Mouse (Mus musculus): ENCODE results near the gene Otud7b. TPM values are rescaled to one million over a fixed set of nuclear protein-coding genes. Genes with fewer than 3 reads are reported as not detected.
A peak's percentile ranks its signal among the peaks of the same experiment; 100 is the strongest.
"Not testable (repeated sequence)": the region's sequence is repeated elsewhere in the genome, so short reads cannot be mapped to it uniquely, and the experiment has no call there.

The Otud7b gene
- total RNA-seq, 2 experiments from 2014 or later: 27.4 to 31.0 TPM

DNA sequence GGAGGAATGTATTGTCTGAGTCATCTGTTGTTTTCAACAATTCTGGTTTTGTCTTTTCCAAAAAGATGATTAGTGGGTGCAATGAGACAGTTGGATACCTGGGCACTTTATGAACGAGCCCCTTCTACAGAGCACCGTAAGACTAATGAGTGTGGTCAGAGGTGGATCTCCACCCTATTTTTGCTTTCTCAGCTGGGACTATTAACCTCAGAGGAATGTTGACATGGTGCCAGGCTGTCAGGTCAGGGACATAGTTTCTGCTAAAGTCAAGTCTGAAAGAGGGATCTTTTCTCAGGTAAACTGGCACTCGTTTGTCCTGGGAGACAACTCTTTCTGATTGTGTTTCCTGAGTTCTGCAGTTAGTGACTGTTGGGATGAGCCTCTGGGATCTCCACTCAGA is 30.7 kb downstream of the Otud7b start:
- DNase-seq (ENCODE audit: low spot score in 2 of 2): no peak

DNA sequence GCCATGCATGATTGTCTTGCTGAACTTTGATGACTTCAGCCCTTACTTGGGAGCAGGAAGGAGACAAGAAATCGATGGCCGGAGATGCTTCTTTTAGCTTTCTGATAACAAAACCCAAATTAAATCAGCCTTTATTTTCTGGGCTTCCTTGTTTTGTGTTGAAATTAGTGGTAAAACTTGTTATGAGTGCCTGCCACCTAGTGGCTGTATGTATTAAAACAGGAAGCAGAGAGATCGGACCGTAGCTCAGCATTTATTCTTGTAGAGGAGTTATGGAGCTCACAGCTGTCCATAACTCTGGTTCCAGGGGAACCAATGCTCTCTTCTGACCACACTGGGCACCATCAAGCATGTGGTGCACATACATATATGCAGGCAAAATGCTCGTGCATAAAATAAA is 43.6 kb downstream of the Otud7b start:
- peak; percentile 56 to 83 for DNase-seq (ENCODE audit: low spot score in 2 of 2)

DNA sequence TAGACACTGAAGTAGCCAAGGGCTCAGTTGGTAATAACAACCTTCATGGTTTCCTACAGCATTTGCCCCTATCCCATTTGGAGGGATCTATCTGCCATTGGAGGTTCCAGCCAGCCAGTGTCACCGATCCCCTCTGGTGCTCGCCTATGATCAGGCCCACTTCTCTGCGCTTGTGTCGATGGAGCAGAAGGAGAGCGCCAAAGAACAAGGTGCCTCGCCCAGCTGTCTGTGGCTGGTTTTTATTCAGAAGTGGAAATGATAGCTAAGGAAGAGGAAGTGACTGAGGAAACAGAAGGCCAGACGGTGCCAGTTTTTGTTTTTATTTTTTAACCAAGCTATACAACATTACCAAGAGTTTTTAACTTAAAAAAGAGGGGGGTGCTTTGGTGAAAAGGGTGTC is 47.5 kb downstream of the Otud7b start:
- DNase-seq (ENCODE audit: low spot score in 2 of 2): no peak

DNA sequence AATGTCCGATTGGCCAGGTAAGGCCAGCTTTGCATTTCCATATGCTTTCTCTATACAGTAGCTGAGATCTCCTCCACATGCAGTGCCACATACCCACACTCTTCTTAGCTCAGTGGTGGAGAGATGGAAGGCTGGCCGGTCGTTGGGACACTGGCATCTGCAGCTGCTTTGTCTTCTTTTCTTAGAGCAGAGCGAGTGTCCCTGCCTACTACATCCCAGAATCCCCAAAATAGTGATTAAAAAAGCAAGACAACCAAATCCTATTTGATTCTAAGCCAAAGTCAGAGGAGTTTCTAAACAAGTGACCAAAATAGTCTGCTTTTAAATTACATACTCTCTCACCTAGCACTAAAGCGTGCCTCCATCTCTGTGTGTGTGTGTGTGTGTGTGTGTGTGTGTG is 48.3 kb downstream of the Otud7b start:
- DNase-seq (ENCODE audit: low spot score in 2 of 2): no peak

DNA sequence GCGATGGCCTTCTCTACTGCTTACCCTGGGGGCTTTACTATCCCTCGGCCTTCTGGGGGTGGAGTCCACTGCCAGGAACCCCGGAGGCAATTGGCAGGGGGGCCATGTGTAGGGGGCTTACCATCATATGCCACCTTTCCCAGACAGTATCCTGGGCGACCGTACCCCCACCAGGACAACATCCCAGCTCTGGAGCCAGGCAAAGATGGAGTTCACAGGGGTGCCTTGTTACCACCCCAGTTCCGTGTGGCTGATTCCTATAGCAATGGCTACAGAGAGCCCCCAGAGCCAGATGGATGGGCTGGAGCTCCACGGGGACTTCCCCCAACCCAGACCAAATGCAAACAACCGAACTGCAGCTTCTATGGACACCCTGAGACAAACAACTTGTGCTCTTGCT is 51.2 kb downstream of the Otud7b start:
- DNase-seq (ENCODE audit: low spot score in 2 of 2): no peak

DNA sequence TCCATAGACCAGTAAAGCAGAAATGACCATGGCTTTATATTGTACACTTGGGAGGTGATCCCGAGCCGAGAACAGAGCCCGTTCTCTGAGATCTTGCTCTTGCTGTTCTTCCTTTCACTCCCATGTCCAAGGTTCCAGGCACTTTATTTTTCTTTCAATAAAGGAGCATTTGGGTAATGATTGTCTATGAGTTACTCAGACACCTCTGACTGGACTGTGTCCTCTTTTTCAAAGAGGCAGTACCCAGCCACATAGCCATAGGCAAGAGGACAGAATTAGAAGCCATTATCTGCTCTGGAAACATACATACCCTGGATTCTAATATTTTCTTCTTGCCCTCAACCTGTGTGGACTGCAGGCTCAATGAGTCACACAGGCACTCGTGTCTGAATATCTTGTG is 55.5 kb downstream of the Otud7b start:
- no peak for DNase-seq (ENCODE audit: low spot score in 2 of 2)

DNA sequence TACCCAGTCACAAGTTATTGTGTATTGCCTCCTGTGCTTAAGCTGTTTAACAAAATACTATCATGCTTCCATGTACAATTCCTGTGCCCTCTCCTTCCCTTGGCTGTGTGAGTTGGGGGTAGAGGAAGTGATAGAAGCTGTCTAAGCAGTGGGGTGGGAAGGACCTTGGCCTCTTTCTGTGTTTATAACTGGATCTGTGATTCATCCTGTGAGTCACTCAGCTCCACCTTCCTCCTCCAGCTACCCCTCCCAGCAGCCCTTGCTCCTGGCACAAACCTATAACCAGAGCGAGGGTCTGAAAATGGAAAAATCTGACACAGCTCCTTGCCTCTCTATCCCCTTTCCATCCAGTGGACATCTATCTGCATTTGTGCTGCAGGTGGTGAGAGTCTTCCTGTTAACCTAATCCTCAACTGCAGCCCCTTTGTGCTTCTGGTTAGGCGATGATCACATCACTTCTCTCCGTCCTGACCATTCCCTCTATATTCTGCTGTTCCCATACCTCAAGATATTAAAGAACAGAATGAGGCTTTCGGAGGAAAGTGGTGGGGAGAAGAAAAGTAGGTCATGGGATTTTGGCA is 56.0 kb downstream of the Otud7b start:
- DNase-seq (ENCODE audit: low spot score in 2 of 2): no peak

DNA sequence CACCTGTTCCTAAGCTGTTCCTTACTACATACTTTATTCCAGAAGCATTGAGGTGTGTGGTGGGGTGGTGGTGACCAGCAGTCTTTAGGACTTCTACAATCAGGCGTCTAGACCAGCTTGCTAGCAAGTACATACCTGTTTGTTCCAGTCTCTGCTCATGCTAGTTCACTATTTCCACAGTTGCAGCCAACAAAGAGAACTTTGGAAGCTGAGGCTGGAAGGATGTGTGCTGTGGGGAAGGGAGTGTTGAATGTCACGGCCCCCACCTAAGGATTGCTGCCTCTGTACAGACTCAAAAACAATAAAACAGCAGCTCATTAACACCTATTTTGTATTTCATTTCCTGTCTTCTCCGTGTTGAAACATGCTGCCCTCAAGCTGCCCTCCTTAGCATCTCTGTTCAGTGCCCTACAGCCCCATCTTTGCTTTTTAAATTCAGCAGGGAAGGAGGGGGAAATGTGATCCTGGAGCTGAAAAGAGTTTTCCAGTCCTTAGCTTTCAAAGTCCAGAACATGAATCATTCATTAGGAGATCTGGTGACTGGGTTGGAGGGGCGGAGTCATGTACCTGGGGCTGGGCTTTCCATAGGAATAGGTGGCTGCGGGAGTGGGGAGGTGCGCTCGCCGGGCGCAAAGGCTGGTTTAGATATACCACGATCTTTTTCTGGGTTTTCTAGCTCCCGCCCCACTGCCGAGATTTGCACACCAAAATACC is 56.6 kb downstream of the Otud7b start:
- no peak for DNase-seq (ENCODE audit: low spot score in 2 of 2)

DNA sequence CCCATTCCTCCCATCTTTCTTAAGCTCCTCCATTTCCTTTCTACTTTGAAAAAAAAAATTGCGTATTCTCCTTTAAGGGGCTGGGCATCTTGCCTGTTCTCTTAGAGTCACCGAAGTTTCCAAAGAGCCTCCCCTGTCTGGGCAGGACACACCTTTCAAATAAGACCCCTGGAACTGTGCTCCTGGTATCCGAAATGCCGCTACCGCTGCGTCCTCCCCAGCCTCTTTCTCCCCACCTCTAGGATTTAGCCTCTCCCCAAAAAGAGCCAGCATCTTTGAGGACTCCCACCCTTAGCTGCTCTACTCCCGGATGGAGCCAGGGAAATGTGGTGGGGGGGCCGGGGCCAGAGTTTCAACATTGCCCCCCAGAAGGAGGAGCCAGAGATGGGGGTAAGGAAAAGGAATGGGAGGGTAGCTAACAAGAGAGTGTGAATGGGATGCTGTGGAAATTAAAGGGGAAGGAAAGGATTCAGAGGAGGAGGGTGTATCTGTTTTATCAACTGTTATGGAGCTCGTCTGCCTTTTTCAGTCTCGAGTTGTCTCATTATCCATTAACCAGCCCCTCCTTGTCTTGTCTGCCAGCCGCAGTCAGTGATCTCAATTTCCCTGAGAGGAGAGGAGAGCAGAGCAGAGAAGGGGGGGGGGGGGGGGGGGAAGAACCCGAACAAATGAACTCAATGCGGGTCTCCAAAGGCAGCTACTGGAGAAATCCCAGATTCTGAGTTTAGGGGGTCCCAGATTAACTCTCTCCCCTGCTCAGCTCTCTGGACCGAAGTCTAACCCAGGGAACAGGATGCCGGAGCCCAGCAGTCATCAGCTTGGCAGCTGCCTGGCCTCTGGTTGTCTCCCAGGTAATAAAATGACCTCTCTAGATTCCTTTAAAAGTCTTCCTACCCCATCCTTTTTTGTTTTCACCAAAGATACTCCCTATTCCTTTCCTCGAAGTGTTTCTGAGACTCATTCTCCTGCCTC is 57.8 kb downstream of the Otud7b start, which contains the start of gene Mtmr11:
Mtmr11 (plus strand) TSS at position 136 of the 972 bp plus-strand sequence.
- DNase-seq (ENCODE audit: low spot score in 2 of 2): no peak

DNA sequence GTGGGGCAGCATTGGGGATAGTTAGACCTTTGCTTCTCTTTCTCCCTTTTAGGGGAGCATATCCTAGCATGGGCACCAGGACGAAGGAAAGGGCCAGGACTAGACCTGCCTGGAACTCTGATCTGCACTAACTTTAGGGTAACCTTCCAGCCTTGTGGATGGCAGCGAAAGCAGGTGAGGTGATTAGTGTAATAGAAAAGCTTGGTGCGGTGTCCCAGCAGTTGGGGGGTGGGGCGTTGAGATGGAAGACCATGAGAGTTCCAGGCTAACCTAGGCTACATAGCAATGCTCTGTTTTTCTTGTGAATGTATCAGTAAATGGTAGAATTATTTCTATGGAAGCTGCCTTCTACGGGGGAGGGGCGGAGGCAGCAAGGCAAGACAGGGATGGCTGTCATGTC is 58.7 kb downstream of the Otud7b start:
- DNase-seq (ENCODE audit: low spot score in 2 of 2): no peak

DNA sequence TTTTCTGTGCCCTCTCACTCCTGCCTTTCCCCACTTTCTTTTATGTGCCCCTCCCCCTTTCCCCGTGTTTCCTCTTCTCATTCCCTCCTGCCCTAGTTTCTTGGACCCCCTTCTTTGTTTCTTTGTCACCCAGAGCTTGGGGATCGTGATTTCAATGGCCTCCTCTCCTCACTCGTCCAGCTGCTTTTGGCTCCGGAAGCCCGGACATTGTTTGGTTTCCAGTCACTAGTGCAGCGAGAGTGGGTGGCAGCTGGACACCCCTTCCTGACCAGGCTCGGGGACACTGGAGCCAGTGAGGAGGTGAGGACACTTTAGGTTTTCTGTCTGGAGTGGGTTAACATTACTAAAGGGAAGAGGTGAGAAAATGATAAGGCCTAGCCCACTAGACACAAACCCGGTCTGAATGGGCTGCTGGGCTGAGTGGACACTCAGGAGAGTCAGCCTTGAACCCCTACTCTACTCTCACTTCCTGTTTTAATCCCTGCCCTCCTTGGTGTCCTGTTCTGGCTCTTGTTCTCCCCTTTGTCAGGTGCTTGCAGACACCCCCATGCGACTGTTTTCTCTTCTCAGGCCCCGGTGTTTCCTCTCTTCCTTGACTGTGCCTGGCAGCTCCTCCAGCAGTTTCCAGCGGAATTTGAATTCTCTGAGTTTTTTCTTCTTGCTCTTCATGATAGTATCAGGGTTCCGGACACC is 64.3 kb downstream of the Otud7b start:
- no peak for DNase-seq (ENCODE audit: low spot score in 2 of 2)

DNA sequence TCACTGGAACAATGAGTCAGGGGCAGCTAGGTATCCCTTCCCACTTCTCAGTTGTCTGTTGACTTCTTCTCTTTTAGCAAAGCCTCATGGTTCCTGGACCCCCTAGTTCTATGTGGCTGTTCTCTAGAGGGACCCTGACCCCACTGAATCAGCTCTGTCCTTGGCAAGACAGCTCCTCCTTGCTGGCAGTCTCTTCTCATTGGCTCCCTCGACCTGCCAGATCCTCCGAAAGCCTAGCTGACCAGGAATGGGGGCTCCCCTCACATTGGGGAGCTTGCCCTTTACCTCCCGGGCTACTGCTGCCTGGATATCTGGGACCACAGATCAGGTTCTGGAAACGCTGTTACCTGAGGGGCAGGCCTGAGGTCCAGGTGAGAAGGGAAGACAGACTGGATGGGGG is 65.9 kb downstream of the Otud7b start:
- no peak for DNase-seq (ENCODE audit: low spot score in 2 of 2)

DNA sequence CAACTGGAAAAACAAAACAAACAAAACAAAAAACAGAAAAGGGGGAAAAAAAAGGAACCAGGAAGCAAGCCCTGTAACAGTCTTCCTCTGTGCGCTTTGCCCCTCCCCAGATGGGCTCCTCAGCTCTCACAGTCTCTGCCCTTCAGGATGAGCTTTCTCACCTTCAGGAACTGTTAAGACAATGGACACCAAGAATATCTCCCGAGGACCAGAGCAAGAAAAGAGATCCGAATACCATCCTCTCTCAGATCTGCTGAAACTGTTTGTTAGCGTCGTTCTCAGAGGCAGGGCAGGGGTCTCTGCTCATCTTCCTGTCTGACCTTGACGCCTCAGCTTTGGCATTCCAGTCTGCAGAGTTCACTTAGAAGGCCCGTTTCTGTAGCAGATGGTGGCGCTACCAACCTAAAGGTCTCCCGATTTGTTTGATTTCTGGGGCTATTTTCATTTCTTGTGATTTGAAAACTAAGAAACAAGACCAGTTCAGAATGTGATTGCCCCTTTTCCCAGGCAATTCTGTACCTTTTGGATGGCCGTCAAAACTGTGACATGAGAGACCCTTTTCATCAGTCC is 66.7 kb downstream of the Otud7b start:
- DNase-seq (ENCODE audit: low spot score in 2 of 2): no peak

DNA sequence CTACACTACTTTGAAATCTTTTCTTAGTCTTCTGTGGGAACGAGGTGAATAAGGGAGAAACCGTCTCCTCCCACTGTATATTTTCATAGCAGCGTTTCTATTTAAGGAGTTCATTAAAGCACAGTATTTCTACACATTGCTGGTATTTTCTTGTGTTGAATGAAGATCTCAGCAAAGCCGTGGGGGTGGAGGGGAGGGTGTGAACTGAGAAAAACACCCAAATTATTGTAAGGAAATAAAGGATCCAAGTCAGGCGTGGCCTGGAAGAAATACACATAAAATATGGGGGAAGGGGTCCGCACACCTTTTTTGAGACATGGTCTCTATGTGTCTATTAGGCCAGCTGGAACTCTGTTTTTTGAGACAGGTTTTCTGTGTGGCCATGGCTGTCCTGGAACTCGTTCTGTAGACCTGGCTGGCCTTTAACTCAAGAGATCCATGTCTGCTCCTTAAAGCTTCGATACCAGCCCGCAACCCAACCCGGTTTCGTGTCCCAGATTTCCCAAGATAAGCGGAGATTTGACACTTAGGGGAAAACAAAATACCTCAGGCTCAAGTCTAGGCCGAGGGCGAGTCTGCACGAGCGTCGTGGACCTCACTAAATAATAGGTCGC is 67.4 kb downstream of the Otud7b start:
- DNase-seq (ENCODE audit: low spot score in 2 of 2): no peak

DNA sequence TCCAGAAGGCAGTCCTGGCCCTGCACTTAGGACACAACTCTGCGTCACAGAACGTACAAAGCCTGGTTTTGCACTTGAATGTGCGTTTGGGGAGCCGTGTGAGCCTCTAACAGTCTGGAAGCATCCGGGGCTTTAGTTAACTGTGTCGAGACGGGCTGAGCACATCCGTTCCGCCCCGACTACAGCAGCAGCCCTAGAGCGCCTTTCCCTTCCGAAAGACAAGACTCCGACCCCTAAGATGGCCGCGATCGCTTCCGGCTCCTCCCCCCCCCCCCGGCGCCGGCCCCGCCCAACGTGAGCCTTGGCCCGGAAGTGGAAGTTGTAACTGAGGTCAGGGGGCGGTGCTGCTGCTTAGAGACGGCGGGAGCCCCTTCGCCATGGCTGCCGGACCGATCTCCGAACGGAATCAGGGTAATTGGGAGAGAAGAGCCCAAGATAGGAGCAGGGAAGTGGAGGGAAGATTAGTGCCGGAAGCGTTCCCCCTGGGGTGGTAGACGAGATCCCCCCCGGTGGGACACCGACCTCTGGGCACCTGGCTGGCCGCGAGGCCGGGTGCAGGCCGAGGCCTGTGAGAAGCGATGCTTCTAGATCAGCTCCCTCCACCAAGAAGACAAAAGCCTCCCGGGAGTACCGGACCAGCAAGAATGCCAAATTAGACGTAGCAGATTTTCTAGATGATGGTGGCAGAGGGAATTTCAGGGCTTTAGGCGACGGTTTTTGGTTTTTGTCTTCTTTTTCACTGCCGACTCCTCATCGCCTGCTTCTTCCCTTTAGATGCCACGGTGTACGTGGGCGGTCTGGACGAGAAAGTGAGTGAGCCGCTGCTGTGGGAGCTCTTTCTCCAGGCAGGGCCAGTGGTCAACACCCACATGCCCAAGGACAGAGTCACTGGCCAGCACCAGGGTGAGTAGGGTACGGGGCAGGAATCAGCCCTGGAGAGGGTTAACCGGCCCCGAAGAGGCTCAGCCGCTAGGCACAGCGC is 68.2 kb downstream of the Otud7b start, which contains the start of gene Sf3b4:
Sf3b4 (plus strand) TSS at position 136 of the 982 bp plus-strand sequence.
- DNase-seq (ENCODE audit: low spot score in 2 of 2): peak; percentile 83 to 91

DNA sequence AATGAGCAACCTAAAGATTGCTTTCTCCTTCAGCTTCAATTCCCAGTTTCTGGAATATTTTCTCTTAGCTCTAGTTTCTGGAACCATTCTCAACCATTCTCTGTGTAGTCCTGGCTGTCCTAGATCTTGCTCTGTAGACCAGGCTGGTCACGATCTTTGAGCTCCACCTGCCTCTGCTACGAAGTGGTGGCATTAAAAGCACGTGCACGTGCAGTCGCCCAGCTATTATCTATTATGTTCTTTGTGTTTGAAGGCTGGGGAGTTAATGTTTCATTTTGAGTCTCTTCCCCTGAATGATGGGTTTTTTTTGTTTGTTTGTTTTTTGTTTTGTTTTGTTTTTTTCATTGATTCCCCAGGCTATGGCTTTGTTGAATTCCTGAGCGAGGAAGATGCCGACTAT is 68.9 kb downstream of the Otud7b start:
- no peak for DNase-seq (ENCODE audit: low spot score in 2 of 2)

DNA sequence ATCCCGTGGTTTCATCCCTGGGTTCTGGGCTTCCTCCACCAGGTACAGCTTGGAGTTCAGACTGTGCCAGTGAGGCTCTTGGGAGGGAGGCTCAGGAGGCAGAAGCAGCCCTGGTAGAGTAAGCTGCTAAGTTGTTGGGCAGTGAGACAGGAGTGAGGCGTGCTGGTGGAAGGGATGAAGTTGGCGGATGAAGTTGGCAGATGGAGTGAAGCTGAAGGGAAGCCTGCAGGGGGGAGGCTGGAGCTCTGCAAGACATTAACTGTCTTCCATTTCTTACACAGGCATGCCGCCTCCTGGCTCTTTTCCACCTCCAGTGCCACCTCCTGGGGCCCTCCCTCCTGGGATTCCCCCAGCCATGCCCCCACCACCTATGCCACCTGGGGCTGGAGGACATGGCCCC is 69.7 kb downstream of the Otud7b start:
- not testable (repeated sequence) for DNase-seq (ENCODE audit: low spot score in 2 of 2)

DNA sequence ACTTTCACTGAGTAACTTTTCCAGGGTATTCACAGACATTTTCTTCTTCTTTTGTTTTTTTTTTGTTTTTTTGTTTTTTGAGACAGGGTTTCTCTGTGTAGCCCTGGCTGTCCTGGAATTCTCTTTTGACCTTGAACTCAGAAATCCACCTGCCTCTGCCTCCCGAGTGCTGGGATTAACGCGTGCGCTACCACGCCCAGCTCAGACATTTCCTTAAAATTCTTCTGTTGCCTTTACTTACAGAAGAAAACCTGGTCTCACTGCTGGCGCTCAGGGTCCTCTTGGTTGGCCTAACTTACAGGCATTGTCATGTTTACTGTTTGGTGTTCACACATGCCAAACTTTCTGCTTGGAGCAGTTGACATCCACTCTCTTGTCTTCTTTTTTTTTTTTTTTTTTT is 70.9 kb downstream of the Otud7b start:
- no peak for DNase-seq (ENCODE audit: low spot score in 2 of 2)

DNA sequence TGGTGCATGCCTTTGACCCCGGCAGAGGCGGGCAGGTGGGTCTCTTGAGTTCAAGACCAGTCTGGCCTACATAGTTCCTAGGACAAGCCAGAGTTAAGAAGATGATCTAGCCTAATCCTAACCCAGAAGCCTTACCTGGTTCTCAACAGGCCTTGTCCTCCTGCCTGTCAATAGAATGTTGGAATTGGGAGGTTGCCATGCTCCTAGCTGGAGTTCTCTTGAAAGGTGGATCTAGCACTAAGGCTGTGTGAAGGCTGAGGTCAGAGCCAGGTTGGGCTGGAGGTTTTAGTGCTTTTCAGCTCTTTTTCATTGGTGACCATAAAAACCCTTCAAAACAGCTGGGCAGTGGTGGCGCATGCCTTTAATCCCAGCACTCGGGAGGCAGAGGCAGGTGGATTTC is 74.1 kb downstream of the Otud7b start:
- DNase-seq (ENCODE audit: low spot score in 2 of 2): no peak

Measured in layer of hippocampus, postnatal 14 days (tissue).